Mouse (Mus musculus) Patski (cell line): ENCODE measurements at regions not wholly inside any gene's neighbourhood (a gene's known extent, or its start where the extent isn't known, plus 50 kb on each side); places are given as distances from the start of the nearest gene placed in this dataset.
A peak's percentile ranks its signal among the peaks of the same experiment; 100 is the strongest.
"Not testable (repeated sequence)": the region's sequence is repeated elsewhere in the genome, so short reads cannot be mapped to it uniquely, and the experiment has no call there.

Experiments
- ATAC-seq: fragments of 100-300 bp; one replicate; pipeline ENCODE4 v1.8.0; 2021
- CTCF ChIA-PET: fragments of 350-600 bp; sonication (Branson Sonifier 250); formaldehyde crosslinking; loops from one replicate; lab custom pipeline; 2022; ENCODE audit warnings: inconsistent platforms; lab: Charles Lee
- POLR2A ChIA-PET: fragments of 350-600 bp; sonication (Branson Sonifier 250); formaldehyde crosslinking; loops from one replicate; lab custom pipeline; 2022; ENCODE audit warnings: antibody characterized with exemption, inconsistent platforms; lab: Charles Lee
- DNase-seq: peaks from one replicate; pipeline ENCODE4 v3.0.0-alpha.2; 2011; ENCODE audit warnings: low read depth, low spot score
- H3K27me3 ChIP-seq: fragments of 371-371 bp; one replicate; pipeline ENCODE4 v1.5.1; 2021
- CTCF ChIP-seq: fragments of 100-300 bp; IDR thresholded peaks from one replicate; pipeline ENCODE4 v1.5.1; 2021
- in situ Hi-C: fragments of 300-500 bp; cut with MboI; formaldehyde crosslinking; loops from 3 replicates; pipeline ENCODE4 v1.11.1; 2018; ENCODE audit warnings: low pct_unique_long_range_greater_than_20kb, mixed read lengths

- DNase-seq: no peak
- in situ Hi-C loops: no loop called here
- no peak for TF ChIP-seq CTCF
- no peaks in the 10 kb centered on the region for H3K27me3 ChIP-seq
- ATAC-seq: no peak
- ChIA-PET POLR2A (no interaction called here), CTCF (no interaction called here)
These were observed 1984.0 kb downstream of the 4930444P10Rik start for GRCm38 (mm10) chr1:14109190-14109482.

- ChIA-PET POLR2A (interaction anchor here (0.7 kb wide), 1 partner anchor 104 kb away, joined by 3 read pairs; no protein-coding TSS in a partner anchor), CTCF (no interaction called here)
- ATAC-seq (no peak), DNase-seq (peak; percentile 24)
- no peaks in the 10 kb centered on the region for H3K27me3 ChIP-seq
- TF ChIP-seq CTCF: no peak
- in situ Hi-C loops: no loop called here
These were observed 1984.5 kb downstream of the 4930444P10Rik start for GRCm38 (mm10) chr1:14108450-14109189.

GRCm38 (mm10) chr1:14105521-14105920 is 1987.6 kb downstream of the 4930444P10Rik start:
- POLR2A ChIA-PET, CTCF ChIA-PET, DNase-seq, ATAC-seq, H3K27me3 ChIP-seq, in situ Hi-C loops: not testable (repeated sequence)

DNA sequence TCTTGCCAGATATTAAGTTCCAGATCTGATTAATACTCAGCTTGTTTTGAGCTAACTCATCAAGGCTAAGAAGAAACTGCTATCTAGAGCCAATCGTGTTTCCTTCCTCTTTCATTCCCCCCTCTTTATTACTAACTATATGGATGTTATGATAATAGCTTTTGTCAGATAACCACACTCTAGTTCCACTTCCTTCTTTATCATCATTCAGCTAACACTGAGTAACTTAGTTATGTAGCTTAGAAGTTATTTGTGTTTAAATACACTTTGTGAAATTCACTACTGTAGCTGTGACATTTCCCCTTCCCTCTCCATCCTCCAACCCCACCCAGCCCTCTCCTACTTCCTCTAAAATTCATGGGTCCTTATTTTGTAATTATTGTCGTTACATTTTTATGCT is 1988.6 kb downstream of the 4930444P10Rik start:
- POLR2A ChIA-PET: interaction anchor here (0.9 kb wide), 1 partner anchor 24 kb away, joined by 3 read pairs; no protein-coding TSS in a partner anchor
- H3K27me3 ChIP-seq: no peaks in the 10 kb centered on the region
- TF ChIP-seq CTCF: no peak
- ATAC-seq: no peak
- CTCF ChIA-PET: no interaction called here
- in situ Hi-C loops: no loop called here
- no peak for DNase-seq

GRCm38 (mm10) chr1:14099031-14099430 is 1994.1 kb downstream of the 4930444P10Rik start:
- DNase-seq: no peak

GRCm38 (mm10) chr1:14097567-14098228 is 1995.4 kb downstream of the 4930444P10Rik start:
- H3K27me3 ChIP-seq: no peaks in the 10 kb centered on the region
- ChIA-PET POLR2A (no interaction called here), CTCF (no interaction called here)
- in situ Hi-C loops: no loop called here
- no peak for TF ChIP-seq CTCF
- no peak for ATAC-seq
- no peak for DNase-seq

More at GRCm38 (mm10) chr1:14099031-14099430, 1994.1 kb downstream of the 4930444P10Rik start:
- in situ Hi-C loops: no loop called here
- no peak for ATAC-seq
- POLR2A ChIA-PET: no interaction called here
- H3K27me3 ChIP-seq: no peaks in the 10 kb centered on the region
- CTCF ChIA-PET: no interaction called here
- TF ChIP-seq CTCF: no peak

- in situ Hi-C loops: no loop called here
- POLR2A ChIA-PET: no interaction called here
- no peak for TF ChIP-seq CTCF
These were observed 2028.3 kb downstream of the 4930444P10Rik start for GRCm38 (mm10) chr1:14064856-14065255.

GRCm38 (mm10) chr1:14036163-14036562 is 2057.0 kb downstream of the 4930444P10Rik start:
- ATAC-seq: no peak
- no peaks in the 10 kb centered on the region for H3K27me3 ChIP-seq
- in situ Hi-C loops: no loop called here
- DNase-seq: no peak
- TF ChIP-seq CTCF: no peak
- ChIA-PET POLR2A (interaction anchor here (0.6 to 0.8 kb wide), 2 partner anchors 10 to 461 kb away, joined by 3 read pairs; no protein-coding TSS in a partner anchor), CTCF (interaction anchor here (1.1 kb wide), 1 partner anchor 34 kb away, joined by 4 read pairs; no protein-coding TSS in a partner anchor)

More at GRCm38 (mm10) chr1:14064856-14065255, 2028.3 kb downstream of the 4930444P10Rik start:
- no peaks in the 10 kb centered on the region for H3K27me3 ChIP-seq
- DNase-seq (no peak), ATAC-seq (no peak)
- CTCF ChIA-PET: no interaction called here

DNA sequence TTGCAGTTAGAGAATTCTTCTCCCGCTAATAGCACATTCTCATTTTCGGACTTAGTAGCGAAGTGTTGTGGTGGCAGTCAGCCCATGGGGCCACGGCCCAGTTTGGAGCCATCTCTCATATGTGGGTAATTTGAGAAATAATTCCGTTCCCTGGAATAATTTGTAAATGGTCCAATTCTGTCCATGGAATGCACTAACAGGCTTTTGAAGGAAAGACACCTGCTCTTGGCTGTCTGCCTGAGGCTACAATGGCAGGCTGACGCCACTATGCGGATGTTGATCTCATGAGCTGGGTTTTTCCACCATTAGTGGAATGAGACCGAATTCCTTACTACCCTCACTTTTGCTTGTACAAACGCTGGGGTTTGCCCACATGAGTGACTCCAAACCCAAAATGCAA is 2081.6 kb downstream of the 4930444P10Rik start:
- in situ Hi-C loops: loop anchor here (5.0 kb wide), 1 partner anchor 296 kb away; no protein-coding TSS in a partner anchor
- TF ChIP-seq CTCF: peak; percentile 36
- CTCF ChIA-PET: interaction anchor here (0.6 to 0.8 kb wide), 2 partner anchors 9 to 10 kb away, joined by 3 to 4 read pairs; no protein-coding TSS in a partner anchor
- DNase-seq: peak; percentile 83
- ATAC-seq: peak; percentile 93
- POLR2A ChIA-PET: interaction anchor here (0.5 kb wide), 1 partner anchor 270 kb away, joined by 3 read pairs; no protein-coding TSS in a partner anchor
- H3K27me3 ChIP-seq: no peaks in the 10 kb centered on the region

DNA sequence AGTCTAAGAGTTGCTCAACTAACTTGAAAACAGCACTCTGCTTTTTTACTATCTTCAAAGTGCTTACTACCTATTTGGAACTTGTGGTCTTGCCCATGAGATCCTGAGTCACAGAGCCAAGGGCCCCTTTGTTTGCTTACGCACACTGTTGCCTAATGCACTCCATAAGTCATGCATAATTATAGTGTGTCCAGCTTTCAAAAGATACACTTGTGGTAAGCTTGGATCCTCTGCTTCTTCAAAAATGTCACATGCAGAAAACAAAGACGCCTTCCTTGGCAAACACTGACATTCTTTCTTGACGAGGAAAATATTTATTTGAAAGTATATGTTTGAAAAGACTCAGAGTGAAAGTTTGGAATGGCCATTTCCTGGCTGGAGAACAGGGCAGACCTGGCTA is 2082.3 kb downstream of the 4930444P10Rik start:
- H3K27me3 ChIP-seq: no peaks in the 10 kb centered on the region
- in situ Hi-C loops: loop anchor here (5.0 kb wide), 1 partner anchor 297 kb away; no protein-coding TSS in a partner anchor
- no peak for DNase-seq
- no peak for TF ChIP-seq CTCF
- peak; percentile 52 for ATAC-seq
- ChIA-PET CTCF (interaction anchor here (0.7 kb wide), 1 partner anchor 301 kb away, joined by 3 read pairs; no protein-coding TSS in a partner anchor), POLR2A (interaction anchor here (0.5 kb wide), 1 partner anchor 271 kb away, joined by 3 read pairs; no protein-coding TSS in a partner anchor)
